Mouse (Mus musculus) urinary bladder, adult 2 months (tissue): ENCODE measurements around the gene Smndc1. TPM values are rescaled to one million over a fixed set of nuclear protein-coding genes. Genes with fewer than 3 reads are reported as not detected.
"Not testable (repeated sequence)": the region's sequence is repeated elsewhere in the genome, so short reads cannot be mapped to it uniquely, and the experiment has no call there.

Experiments
- DNase-seq: peaks from one replicate; pipeline ENCODE4 v3.0.0; 2022; ENCODE audit warnings: low spot score
- polyA plus RNA-seq: library from polyadenylated mRNA; depleted of rRNA; stranded (reverse); fragments of >200 nt; gene quantifications from 2 replicates; pipeline ENCODE4 v1.2.3, GENCODE M21; 2012

The Smndc1 gene
- polyA plus RNA-seq, 1 experiment: 26.1 TPM

DNA sequence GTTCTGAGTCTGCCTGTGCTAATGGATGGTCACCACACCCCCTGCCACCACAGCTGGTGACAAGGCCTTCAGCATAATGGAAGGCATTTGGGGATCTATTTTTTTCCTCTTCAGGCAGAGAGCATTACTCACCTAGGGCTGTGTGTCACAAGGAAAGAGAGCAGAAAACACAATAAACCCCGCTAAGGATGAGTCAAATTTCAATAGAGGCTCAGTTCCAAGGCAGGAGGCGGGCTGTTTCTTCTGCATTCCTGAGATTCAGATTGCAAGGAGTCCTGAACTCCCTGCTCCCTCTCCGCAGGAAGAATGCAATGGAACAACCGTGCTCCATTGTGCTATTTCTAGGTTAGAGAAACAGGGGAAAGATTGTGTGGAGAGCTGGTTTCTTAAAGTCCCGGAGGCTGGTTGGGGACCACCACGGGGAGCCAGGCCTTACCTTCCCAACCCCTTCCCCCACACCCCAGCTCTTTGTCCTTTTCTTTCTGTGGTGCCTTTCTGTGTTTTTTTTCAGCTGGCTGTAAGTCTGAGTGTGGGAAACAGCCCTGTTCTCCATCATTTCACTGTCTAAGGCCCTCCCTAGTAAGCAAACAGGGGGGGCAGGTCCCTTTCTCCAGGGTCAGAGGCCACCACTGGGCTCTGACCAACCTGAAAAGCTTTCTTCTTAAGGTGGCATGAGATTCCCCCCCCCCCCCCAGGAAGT, 21.9 kb upstream of the Smndc1 start:
- DNase-seq: no peak

DNA sequence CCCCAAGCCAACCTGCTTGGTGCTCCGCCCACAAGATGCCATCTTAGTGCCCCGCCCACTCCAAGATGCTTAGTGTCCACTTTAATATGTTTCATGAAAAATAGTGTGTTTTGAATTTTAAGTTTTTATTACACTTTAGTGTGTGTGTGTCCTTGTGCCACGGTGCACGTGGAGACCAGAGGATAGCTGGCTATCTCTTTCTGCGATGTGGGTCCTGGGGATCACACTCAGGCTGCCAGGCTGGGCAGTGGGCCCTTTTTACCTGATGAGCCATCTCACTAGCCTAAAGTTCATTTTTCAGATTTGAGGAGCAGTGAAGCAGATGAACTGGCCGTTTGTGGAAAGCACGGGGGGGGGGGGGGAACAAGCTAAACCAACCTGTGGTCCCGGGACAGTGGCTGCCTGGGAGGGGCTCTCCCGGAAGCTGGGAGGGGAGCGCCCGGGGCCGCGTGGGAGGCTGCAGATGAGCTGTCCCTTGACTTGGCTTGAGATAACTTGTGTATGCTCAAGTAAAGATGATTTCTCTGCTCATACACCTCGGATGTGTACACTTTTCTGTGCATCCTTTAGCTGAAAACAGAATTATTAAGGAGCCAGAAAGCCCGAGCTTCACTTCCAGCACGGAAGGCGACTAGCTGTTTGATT, 19.4 kb upstream of the Smndc1 start:
- DNase-seq: no peak

DNA sequence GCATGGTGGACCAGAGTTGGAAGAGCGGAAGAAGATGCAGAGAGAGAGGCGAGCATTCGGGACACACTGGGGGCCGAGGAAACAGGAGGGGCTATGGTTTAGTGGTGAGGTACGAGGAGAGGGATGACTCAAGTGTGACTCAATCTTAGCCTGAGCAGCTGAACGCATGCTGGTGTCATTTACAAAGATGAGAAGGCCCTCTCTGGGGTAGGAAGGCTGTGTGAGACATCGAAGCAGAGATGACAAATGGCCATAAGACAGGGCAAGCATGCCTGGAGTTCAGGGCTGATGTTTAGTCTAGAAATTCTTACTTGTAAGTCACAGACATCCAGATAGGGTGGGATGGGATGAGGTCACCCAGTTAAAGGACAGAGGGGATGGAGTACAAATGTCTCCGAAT, 18.0 kb upstream of the Smndc1 start:
- no peak for DNase-seq

- DNase-seq: no peak
Observed at GRCm38 (mm10) chr19:53407350-53407749, 17.0 kb upstream of the Smndc1 start.

GRCm38 (mm10) chr19:53405810-53406209, 15.4 kb upstream of the Smndc1 start:
- DNase-seq: no peak

DNA sequence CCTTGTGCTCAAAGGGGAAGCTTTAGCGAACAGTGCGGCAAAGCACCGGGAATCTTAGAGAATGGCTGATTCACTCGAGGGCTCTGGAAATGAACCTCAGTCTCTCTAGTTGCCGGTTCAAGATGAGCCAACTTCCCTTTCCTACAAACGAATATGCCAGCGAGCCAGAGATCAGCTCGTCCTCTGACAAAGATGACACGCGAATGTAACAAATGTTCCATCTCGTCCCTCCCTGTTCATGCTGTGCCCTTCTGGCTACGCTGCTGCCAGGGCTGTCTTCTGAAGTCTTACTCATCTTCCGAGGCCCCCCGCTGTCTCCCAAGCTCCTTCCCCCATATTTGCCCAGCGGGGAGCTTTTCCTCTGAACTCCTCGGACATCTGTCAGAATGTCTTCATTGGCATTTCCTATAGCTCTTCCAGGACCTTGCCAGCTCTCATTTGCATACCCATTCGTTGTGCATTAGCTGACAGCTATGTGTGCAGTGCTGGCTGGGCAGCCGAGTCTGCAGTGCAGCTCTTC, 14.5 kb upstream of the Smndc1 start:
- no peak for DNase-seq

DNA sequence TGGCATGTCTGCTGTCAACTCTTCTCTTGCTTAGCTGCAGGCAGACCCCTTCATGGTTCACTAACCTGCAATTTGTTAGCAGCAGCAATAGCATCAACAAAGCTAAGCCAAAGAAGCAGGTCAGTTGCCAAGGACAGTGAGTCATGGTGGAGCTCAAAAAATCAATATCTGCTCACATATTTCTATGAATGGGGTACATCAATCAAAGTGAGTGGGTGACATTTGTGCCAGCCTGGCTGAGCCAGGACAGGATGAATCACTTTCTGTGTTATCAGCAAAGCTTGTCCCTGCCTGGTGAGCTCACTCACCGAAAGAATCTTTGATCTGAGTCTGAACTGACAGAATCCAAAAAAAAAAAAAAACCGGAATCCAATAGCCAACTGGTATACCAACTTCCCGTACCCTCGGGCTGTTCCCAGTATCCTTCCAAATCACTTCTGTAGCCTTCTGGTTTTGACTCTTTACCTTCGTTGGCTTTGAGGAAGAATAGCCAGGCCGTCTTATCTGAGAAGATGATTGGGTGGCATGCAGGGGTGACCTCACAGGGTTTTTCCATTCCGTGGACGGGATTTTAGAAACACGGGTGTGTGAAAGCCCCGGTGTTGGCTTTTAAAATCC, 13.9 kb upstream of the Smndc1 start:
- no peak for DNase-seq

DNA sequence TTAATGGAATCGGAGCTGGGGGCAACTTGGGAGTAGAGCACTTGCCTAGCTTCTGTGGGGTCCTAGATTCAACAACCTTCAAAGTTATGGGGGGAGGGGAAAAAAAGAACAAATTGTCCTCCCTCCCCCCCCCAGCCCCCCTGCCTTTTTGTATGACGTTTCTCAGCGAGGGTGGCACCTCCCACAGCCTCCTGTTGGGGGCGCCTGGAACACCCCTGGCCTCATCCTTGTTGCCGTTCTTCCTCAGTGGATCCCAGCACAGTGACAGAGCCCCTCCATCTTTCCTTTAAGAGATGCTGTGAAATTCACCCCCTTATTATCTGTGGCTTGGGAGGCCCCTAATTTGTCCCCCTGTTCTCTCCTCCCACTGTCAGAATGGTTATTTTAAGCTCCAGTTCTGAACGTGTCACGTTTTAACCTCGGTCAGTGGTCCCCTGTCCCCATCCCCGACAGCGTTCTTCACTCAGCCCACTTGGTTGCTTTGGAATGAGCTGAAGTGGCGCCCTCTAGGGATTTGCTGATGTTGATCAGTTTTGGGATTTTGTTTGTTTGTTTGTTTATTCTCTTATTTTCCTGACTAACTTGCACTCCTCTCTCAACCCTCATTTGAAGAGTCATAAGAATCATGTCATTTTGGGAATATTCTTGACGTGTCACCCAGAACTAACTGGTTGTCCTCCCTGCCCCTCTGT, 12.5 kb upstream of the Smndc1 start:
- no peak for DNase-seq

DNA sequence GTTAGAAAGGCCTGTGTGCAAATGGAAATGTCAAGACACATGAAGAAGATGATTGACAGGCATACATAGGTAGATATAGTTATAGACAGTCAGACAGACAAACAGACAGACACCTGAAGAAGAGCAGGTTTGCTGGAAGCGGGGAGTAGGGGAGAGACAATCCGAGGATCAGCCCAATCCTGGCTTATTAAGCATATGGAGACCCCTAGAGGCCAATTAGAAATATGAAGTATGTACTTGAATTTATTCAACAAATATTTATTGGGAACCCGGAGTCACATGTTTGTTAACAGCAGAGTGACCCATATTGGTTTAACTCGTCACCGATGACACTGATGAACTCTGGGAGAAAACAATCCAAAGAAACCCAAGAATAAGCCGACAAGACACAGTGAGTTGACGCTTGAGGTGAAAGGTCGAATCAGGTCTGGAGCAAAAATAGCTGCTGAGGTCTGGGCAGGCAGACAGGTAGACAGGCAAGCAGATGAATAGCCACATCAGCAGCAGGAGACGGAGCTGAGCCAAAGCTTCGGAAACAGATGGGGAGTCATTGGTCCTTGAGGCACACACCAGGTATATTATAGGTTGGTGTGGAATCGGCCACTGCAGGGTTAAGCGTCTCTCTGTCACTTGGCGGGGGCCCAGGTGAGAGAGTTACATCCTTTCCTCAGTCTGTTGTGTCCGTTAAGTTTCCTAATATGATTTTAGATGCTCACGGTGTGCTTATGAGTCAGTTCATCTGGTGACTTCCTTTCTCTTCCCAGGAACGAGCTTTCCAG, 10.1 kb upstream of the Smndc1 start:
- peak; percentile 5 for DNase-seq

- no peak for DNase-seq
Observed at GRCm38 (mm10) chr19:53399213-53399612, 8.8 kb upstream of the Smndc1 start.

DNA sequence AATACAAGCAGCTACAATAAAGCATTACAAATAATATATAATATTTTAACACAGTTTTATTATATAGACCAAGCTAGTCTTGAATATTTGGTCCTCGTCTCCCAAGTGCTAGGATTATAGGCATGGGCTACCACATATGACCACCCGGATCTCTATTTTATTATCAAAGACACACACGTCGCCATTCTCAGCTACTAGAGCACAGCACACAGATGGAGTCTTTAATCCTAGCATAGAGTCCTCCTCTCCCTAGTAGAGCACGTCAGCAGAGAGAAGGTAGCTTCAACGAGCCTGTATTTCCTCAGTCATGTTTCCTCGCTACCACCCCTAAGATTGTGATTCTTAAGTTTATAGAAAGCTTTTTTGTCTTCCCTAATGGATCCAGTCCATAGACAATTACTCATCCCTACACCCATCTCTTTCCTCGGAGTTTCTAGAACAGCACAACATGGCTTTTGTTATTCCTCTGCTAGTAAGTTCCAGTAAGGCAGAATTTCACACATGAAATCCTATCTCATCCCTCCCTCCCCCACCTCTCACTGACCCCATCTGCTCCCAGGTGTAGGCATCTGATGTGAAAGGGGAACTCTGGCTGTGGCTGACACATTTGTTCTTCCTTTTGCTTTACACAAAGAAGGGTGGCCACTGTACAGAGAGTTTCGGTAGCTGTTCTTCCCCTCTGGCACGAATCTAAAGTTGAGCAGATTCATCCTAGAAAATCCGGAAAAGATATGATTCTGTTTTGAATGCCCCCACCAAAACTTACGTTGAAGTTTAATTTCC, 7.3 kb upstream of the Smndc1 start:
- no peak for DNase-seq

- DNase-seq: not testable (repeated sequence)
Observed at GRCm38 (mm10) chr19:53395805-53396204, 5.4 kb upstream of the Smndc1 start.

- DNase-seq: not testable (repeated sequence)
Observed at GRCm38 (mm10) chr19:53394956-53395355, 4.6 kb upstream of the Smndc1 start.

DNA sequence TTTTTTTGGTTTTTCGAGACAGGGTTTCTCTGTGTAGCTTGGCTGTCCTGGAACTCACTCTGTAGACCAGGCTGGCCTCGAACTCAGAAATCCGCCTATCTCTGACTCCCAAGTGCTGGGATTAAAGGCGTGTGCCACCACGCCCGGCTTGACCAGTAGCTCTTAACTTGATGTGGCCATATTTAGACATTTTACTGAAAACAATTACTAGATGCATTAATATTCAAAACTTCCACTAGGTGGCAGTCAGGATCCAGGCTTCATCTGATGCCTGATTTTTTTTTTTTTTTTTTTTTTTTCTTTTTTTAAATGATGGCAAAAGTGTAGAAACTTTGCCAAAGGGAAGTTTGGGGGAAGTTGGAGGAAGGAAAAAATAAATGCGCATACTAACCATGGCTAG, 4.2 kb upstream of the Smndc1 start:
- DNase-seq: no peak

DNA sequence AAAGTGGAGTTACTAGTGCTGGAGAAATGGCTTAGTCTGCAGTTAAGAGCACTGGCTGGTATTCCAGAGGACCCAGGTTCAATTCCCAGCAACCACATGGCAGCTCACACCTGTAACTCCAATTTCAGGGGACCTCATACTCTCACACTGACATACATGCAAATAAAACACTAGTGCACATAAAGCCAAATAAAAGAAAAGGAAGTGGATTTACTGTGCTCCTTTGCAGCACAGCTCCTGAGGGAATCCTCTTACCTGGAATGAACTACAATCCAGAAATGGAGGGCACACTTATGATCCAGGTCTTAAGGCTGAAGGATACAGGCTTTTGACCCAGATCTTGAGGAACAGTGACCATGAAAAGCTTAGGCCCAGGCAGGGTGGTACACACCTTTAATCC, 3.3 kb upstream of the Smndc1 start:
- no peak for DNase-seq

DNA sequence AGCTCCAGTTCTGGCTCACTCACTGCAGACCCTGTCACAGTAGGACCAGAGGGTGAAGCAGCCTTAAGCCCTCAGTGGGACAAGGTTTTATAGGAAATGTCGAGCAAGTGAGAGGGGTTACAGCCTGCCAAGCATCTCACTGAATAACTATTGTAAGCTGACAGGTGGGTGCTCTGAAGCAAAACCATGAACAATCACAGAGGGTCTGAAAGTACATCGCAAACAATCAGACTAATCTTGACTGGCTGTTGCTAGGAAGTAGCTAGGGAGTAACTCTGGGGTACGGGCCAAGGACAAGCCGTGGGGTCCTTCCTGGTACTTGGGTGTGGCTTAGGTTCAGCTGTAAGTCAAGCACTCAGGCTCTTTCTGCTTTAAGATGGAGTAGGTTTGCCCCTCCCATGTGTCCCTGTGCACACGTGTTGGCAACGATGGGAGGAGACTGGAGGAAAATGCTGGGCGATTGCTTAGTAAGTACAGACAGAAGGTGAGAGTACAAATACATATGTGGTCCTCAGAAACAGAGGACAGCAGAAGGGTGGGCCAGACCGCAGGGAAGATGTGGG, 2.5 kb upstream of the Smndc1 start:
- DNase-seq: no peak

- DNase-seq: no peak
Observed at GRCm38 (mm10) chr19:53391787-53392186, 1.4 kb upstream of the Smndc1 start.

DNA sequence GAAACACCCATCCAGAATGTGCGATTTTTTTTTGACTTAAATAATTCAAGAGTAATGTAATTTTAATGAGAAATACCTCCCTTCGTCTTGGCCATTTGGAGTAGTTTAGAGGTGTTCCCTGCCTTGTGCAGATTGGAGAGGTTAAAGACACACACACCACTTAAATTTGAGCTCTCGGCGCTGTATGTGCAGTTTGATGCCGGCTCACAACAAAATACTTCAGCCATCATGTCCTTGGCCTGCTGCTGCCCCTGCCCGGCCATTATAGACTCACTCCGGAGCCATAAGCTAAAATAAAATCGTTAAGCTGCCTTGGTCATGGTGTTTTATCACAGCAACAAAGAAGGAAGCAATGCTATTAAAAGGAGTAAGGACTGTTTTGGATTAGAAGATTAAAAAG, 1.0 kb upstream of the Smndc1 start:
- no peak for DNase-seq

DNA sequence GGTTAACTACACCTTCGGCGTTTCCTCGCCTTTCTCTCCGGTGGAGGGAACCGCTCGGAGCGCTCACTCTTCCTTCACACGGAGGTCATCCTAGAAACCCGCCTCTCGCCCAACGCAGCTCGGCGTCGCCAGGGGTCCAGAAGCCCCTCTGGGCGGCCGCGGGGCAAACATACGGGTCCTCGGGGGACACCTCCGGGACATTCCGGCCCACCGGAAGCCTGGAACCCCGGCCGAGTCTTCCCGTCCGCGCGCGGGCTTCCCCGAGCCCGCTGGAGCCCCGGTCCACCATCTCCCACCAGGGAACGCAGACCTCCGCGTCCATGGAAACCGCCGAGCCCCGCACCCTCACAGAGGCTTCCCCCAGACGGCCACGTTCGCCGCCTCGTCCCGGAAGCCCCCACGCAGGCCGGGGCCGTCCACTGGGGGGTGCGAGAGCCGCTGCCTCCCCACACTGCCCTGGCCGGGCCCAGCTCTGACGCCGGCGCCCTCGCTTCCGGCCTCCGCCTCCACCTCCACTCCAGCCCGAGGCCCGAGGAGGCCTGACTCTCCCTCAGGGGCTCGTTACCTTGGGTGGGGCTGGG, 437 bp downstream of the Smndc1 start:
- no peak for DNase-seq

DNA sequence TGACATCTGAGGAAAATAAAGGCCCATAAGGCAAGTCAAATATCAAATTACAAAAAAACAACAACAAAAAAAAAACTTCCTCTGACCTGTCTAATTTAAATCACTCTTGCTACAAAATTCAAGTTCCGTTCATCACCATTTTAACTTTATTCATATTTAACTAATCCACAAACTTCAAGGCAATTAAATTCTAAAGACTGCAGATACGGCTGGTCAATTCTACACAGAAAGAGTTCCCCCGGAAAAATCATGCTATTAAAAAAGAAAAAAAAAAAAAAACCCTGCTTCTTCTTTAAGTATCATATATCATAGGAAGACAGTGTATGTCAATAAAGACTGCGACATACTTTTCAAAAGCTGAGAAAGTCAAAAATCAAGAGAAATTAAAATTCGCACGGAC, 961 bp downstream of the Smndc1 start:
- DNase-seq: no peak
